Mouse (Mus musculus) megakaryocyte progenitor cell, adult 5-6 weeks (primary cell): Measurements from ENCODE around the gene Lhfp. TPM values are rescaled to one million over a fixed set of nuclear protein-coding genes. Genes with fewer than 3 reads are reported as not detected.

Source experiments
- ATAC-seq: replicated peaks from 2 replicates; pipeline ENCODE4 v1.8.0; 2016; ENCODE audit warnings: mild to moderate bottlenecking, moderate TSS enrichment, inconsistent platforms; ENCODE audit not compliant: poor library complexity
- total RNA-seq, 2 experiments: library from RNA; stranded (forward) in 1 of 2; stranded (reverse) in 1 of 2; fragments of 157-497, 149-512 nt in 1 of 2; fragments of 200-1000 nt in 1 of 2; gene quantifications; 2 replicates each; pipeline versions ENCODE4 v1.2.3 to v1.2.4; 2015 to 2017

Gene Lhfp
- total RNA-seq, 2 experiments from 2014 or later, result 0.47 TPM; not detected in 1

GRCm38 (mm10) chr3:53149625-53150320, 108.4 kb downstream of the Lhfp start:
- no peak for ATAC-seq

DNA sequence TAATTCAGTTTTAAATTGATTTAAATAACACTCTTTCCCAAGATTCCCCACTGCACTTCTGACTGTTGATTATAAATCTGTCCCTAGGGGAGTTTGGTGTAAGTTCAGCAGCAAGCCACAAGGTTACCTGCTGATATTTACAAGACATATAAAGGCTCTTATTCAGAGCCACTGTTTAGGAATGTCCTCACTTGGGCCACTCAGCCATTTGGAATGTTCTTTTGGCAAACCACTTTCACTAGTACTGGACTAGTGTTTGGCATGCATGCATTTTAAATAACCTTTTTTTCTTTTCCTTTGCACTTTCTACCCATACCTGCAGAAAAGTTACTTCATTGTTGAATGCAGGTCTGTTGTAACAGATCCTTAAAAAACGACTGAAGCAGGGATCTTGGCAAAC, 109.8 kb downstream of the Lhfp start:
- no peak for ATAC-seq

DNA sequence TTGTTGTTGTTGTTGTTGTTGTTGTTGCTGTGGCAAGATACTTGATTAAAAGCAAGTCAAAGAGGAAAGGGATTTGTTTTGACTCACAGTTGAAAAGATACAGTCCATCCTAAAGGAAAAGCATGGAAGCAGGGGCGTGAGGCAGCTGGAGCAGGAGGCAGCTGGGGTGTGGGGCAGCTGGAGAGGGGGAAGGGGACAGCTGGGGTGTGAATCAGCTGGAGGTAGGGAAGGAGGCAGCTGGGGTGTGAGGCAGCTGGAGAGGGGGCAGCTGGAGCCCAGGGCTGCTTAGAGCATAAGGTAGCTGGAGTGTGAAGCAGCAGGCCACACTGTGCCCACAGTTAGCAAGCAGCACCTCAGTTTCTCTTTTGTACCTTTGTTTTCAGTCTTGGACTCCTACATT, 110.3 kb downstream of the Lhfp start:
- ATAC-seq, result no peak

DNA sequence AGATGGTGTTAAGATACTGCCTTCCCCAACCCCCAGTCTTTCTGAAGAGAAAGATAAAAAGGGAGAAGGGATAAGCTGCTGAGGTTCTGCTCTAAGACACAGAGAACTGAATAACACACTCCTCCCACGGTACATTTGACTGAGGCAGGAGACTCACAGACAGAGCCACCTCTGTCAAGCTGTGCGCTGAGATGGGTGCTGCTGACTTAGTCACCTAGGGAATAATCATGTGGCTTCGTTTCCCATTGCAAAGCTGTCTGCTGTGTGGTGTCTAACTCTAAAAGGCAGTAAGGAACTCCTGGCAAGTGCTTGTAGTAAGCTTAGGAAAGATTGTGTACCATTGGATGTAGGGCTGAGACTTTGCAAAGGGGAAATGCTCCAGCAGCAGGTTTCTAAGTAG, 120.6 kb downstream of the Lhfp start:
- no peak for ATAC-seq

- no peak for ATAC-seq
Observed at GRCm38 (mm10) chr3:53165281-53165680, 124.0 kb downstream of the Lhfp start.

DNA sequence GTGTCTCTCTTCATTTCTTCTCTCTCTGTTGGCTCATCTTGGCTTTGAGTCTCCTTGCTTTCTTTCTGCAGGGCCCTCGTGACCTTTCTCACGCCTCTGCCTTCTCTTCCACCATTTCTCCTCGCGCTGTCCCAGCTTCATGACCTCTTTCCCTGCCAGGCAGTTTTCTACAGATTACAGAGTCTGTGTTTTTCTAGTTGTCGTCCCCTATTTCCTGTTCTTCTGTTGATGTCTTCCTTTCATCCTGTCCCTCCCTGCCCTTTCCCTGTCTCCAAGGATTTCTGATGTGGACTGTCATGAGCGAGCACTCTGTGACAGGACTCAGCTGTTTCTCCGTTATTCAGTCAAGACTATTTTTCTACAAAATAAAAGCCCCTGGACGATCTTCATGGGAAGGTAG, 124.7 kb downstream of the Lhfp start:
- ATAC-seq, result no peak

DNA sequence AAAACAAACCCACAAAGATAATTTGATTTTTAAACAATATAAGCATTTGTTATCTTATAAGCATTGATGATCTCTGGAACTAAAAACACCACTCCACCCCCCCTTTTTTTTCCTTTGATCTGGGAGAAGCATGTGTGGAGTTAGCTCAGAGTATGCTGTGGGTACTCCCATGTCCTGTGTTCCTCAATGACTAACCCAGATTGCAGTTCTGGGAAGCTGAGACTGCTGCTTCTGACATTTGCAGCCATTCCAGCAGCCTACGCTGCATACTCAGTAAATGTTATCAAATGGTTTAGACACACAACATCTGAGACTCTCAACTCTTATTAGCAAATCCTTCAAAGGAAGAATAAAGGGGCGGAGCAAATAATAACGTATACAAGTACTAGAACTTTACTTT, 128.2 kb downstream of the Lhfp start:
- no peak for ATAC-seq

DNA sequence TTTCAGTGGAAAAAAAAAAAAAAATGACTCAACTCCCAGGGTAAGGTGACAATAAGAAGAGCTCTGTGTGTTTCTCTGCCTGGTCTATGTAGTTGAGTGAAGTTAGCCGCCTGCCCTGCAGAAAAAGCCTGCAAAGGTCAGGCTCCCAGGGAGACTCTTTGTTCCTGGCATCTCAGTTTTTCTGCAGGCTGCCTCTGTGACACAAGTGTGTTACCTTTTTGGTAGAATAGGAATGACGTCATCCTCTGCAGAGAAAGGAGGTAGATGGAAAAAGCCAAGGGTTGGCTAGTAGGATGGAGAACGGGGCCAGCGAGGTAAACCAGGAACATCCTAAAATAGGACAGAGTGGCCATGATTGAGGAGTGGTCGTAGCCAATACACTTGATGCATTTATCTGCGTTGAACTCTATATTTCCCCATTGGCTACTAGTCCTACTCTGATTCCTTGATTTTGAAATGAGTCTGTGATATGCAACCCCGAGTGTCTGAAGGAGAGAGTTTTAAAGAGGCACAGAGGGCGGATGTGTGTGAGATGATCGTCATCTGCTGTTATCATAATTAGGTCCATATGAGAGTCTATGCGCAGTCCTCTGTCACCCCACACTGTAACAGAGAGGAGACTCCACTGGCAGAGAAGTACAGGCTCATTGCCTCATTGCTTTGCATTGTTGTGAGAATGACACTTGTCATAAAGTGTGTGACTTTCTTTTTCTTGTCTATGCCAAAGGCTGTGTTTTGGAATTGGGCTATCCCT, 132.2 kb downstream of the Lhfp start:
- ATAC-seq, result no peak

DNA sequence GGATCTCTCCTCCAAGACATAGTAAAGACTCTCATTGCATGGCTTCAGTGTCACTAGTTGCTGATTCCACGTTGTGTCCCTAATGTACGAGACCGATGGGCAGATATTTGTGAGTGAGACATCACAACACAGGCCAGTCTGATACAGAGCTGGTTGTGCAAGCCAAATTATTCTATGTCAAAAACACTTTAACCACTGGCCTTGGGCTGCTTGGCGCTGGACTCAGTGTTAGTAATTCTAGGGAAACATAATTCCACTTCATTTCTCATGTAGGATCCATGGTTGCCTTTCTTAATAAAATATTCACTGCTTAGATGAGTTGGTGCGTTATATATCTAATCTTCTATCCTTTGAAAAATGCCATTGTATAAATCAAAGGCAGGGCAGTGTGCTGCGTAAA, 138.6 kb downstream of the Lhfp start:
- ATAC-seq, result no peak

- no peak for ATAC-seq
Observed at GRCm38 (mm10) chr3:53185439-53185838, 144.1 kb downstream of the Lhfp start.

DNA sequence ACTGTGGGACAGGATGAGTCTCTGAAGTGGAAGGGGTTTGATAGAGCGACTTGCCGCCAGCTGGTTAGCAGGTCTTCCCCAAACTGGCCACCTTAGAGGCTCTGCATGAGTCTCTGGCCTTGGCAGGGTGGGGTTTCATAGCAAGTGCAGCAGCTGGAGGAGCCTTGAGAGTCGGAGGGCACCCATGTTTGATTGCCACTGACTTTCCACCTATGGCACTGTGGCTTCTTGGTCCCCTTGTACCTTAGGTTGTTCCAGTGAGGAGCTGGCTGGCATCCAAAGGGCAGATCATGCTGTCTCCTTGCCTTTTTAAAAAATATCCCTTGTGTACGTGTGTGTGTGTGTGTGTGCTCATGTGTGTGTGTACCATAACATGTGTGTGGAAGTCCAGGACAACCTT, 152.1 kb downstream of the Lhfp start:
- no peak for ATAC-seq

DNA sequence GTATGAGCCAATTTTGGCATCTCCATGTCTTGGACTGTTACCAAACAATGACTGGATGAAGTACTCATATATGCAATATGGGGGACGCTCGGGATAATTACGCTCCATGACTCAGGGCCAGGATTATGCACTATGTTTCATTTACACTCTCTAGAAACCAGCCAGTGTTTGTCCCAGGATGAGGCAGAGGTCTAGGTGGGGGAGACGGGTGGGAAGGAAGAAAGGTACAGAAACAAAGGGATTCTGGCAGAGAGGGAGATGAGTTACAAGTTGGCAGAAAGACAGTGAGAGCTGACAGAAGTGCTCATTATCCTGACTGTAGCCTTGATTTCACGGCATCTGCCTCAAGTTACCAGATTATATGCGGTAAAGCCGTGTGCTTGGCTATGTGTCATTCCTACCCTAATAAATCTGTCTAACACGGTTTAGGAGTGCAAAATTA, 154.4 kb downstream of the Lhfp start:
- ATAC-seq, result no peak

GRCm38 (mm10) chr3:53200175-53200574, 158.8 kb downstream of the Lhfp start:
- no peak for ATAC-seq

GRCm38 (mm10) chr3:53200853-53201252, 159.5 kb downstream of the Lhfp start:
- no peak for ATAC-seq

DNA sequence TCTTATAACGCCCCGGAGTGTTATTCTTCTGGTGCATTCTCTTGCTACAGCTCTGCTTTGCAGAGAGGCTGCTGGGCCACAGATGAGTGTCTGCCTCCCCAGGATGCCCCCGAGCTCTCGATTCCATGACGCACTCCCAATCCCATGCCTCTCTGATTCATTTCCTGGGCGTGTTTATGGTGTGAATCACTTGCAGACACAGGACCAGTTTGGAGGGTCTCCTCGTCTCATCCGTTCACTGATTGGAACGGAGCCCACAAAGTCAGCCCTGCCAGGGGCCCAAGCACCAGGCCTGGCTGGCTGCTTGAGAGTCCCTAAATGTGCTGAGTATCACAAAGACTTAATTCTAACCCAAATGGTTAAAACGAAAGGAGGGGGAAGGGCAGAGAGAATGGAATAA, 160.3 kb downstream of the Lhfp start:
- ATAC-seq, result no peak

GRCm38 (mm10) chr3:53202184-53202583, 160.9 kb downstream of the Lhfp start:
- ATAC-seq, result no peak

GRCm38 (mm10) chr3:53202698-53203097, 161.4 kb downstream of the Lhfp start:
- no peak for ATAC-seq

- ATAC-seq, result no peak
Observed at GRCm38 (mm10) chr3:53203656-53204055, 162.3 kb downstream of the Lhfp start.

DNA sequence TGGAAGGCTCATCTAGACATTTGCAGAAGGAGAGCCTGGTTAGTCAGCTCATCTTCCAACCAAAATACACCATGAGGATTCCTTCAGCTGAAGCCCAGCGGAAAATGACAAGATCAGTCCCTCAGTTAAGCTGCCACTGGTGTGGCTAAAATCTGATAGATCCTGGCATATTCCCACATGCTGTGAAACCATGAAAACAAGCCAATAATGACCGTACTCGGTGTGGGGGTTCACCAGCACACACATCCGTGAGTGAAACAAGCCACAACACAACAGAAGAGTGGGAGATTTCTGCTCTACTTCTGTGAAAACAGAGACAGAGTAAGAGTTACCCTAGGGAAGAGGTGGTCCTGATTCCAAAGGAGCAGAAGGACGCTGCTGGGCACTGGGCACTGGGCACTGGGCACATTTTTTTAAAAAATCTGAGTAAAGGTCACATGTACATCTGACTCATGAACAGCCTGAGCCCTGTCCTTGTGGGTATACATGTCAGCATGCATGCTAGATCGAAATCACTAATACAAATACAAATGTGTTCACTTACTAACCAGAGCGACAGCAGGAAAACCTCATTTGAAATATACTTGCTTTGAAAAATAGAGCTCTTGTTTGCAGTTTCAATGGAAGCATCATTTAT, 163.1 kb downstream of the Lhfp start:
- ATAC-seq, result no peak

DNA sequence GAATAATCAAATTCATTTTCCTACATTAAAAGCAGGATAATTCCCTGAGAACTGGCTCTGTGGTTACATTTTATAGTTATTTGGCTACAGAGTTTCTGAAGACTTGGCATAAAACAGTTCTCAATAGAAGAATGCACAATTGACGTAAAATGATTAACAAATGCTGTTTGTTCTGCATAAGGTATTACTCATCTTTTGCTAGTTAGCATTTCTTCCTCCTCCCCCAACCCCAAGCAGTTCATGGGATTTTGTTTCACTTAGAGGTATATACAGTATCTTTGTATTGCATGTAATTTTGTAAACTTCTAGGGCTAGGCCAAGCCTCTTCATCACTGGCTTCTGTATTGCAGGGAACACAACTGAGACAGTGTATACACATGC, 163.6 kb downstream of the Lhfp start:
- no peak for ATAC-seq

- no peak for ATAC-seq
Observed at GRCm38 (mm10) chr3:53205706-53206105, 164.4 kb downstream of the Lhfp start.
